Mouse (Mus musculus): ENCODE measurements around the gene Stard13.

Gene Stard13

GRCm38 (mm10) chr5:151020831-151021230 lies 212.8 kb downstream of the Stard13 start:
- DNase-seq (ENCODE audit: low spot score), result peak; percentile 26

DNA sequence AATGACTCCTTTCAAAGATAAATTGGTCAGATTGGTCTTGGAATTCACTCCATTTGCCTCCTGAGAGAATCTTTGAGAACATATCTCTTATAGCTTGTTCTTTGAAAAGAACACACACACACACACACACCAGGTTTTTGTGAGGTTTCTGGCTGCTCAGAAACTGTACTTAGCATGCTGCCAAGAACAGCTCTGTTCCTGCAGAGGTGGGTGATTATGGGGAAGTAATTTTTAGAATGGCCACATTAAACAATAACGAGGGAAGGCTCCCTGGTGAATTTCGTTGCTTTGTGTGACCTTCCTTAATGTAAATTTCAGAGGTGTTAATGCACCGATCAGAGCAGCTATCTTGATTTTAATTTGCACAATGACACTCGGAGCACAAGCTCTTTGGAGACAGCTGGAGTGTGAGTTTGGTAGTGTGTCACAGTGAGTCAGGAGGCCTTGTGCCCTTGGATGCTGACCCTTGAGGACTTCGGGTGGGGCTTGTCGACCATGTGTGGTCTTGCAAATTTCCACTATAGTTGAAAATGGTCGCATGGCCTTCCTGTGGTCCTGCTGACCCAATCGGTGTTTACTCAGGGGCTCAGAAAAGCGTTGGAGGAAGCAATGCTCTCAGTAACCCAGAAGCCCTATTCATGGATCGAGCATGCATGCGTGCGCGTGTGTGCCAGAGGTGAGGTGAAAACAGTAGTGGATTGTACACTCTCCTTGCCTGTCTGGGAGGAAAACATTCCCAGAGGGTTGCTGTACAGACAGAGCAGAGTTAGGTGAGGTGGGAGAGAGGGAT lies 213.4 kb downstream of the Stard13 start:
- DNase-seq (ENCODE audit: low spot score), result no peak

GRCm38 (mm10) chr5:151018959-151019358 lies 214.7 kb downstream of the Stard13 start:
- no peak for DNase-seq (ENCODE audit: low spot score)

- DNase-seq (ENCODE audit: low spot score), result no peak
These were observed 215.2 kb downstream of the Stard13 start for GRCm38 (mm10) chr5:151018450-151018849.

GRCm38 (mm10) chr5:151004216-151004755 lies 229.3 kb downstream of the Stard13 start:
- no peak for DNase-seq (ENCODE audit: low spot score)

DNA sequence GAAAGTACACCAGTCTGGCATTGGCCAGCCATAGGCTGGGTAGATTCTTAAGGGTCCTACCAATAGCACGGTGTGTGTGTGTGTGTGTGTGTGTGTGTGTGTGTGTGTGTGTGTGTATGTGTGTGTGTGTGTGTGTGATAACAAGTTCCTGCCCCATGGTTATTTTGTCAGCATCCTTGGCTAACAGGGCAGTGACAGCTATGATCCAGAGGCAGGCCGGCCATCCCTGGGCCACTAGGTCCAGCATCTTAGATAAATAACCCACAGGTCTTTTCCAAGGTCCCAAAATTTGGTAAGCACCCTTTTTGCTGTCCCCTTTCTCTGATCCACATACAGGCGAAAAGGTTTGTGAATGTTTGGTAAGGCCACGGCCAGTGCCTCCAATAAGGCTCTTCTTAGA lies 231.6 kb downstream of the Stard13 start:
- no peak for DNase-seq (ENCODE audit: low spot score)

DNA sequence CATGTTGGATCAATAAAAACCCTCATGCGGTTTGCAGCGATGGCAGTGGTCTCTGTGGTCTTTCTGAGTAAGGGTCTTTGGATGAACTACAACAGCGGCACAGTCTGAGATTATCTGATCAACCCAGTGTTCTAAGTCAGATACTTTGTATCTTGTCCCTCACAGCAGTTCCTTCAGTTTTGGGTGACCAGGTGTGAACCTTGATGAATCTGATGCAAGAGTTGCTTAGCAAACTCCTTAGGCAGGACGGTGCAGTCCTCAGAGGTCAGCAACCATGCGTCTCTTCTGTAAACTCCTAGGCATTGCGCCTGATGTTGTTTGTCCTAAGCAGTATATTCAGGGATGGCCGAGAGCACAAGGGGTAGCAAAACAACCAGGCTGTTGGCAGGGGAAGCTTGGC lies 232.5 kb downstream of the Stard13 start:
- no peak for DNase-seq (ENCODE audit: low spot score)

DNA sequence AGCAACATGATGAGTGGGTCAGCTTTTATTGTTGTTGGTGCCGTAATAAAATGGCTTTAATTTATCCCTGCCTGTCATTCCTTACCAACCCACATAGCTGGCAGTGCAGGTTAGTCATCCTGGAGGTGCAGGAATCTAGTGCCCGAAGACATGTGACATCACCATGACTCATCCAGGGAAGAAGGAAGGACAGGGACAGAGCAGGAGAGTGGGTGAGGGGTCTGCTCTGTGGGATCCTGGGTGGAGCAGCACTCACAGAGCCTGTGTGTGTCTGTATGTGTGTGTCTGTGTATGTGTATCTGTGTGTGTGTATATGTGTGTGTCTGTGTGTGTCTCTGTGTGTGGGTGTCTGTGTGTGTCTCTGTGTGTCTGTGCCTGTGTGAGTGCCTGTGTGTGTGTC lies 237.1 kb downstream of the Stard13 start:
- no peak for DNase-seq (ENCODE audit: low spot score)

DNA sequence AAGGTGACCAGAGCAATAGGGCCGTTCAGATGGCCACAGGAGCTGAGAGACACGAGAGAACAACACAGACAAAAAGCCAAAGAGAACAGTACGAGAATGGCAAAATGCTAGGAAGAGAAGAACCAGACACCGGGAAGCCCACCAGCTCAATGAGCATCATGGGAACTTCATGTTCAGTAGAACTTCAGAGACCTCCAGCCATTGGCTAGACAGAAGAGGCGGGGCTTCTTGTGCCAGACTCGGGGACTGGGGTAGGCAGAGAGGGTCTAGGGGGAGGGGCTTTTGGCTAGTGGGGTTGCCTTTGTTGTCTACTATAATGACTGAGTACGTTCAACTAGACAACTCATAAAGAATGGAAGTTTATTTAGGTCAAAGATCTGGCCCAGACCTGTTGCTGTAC lies 239.5 kb downstream of the Stard13 start:
- no peak for DNase-seq (ENCODE audit: low spot score)

Measured in lung, postnatal 25 days (tissue).